Comparison of ENCODE assay signal across 17 mouse cellular contexts in the genomic region with DNA sequence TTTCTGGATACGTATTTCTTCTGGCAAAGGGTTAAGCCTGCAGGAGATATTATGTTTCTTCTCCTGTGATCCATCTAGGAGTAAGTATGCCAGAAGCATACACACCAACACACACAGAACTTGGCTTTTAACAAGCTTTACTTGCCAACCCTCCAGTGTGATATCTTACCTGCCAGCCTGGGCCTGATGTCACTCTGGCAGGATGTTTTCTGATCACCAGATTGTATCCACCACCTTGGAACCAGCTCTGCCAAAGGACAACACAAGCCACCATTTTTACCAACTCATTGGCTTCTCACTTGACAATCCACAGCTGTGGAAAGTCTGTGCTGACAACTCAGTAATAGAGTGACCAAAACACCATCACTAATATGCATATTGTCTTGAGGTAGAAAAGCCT.
A peak's percentile ranks its signal among the peaks of the same experiment; 100 is the strongest.
DNase-seq lines count a peak whose midpoint lies in the region; ATAC-seq and TF ChIP-seq lines count a peak whose summit lies in the region.
"Had no signal": no experiment of that assay in that cellular context is flagged by ENCODE, and none has a peak within 500 bp of the region (broad histone marks: within the 10 kb centered on the region; RNA-seq: fewer than 3 reads in every experiment).

No protein-coding gene starts in this region.

- H3K27me3 ChIP-seq in hindbrain, postnatal 0 days (ENCODE audit: insufficient read depth, low read length) = no peaks in the 10 kb centered on the region
- H3K27me3 ChIP-seq in hindbrain, embryonic 13.5 days = no peaks in the 10 kb centered on the region
- H3K27me3 ChIP-seq: embryonic facial prominence, embryonic 12.5 days; forebrain, embryonic 13.5 days; forebrain, embryonic 15.5 days had no signal

- no peak for ATAC-seq in hindbrain, postnatal 0 days
- ATAC-seq in hindbrain, embryonic 13.5 days (ENCODE audit: low FRiP score) = no peak
- ATAC-seq: forebrain, embryonic 13.5 days; forebrain, embryonic 15.5 days; forebrain, postnatal 0 days had no signal

- no peaks in the 10 kb centered on the region for H3K9me3 ChIP-seq in hindbrain, postnatal 0 days (ENCODE audit: low read length)
- no peaks in the 10 kb centered on the region for H3K9me3 ChIP-seq in hindbrain, embryonic 13.5 days
- H3K9me3 ChIP-seq: embryonic facial prominence, embryonic 10.5 days; embryonic facial prominence, embryonic 12.5 days; forebrain, embryonic 13.5 days; forebrain, embryonic 15.5 days had no signal

- no peak overlapping the region for H3K9ac ChIP-seq in hindbrain, postnatal 0 days (replicated peaks; ENCODE audit: low read length)
- H3K9ac ChIP-seq in hindbrain, embryonic 13.5 days = no peak overlapping the region
- H3K9ac ChIP-seq: embryonic facial prominence, embryonic 12.5 days; forebrain, embryonic 13.5 days; forebrain, embryonic 15.5 days; forebrain, postnatal 0 days had no signal

- no peak overlapping the region for H3K4me3 ChIP-seq in hindbrain, postnatal 0 days (ENCODE audit: low read length)
- H3K4me3 ChIP-seq in hindbrain, embryonic 13.5 days = no peak overlapping the region
- H3K4me3 ChIP-seq: embryonic facial prominence, embryonic 10.5 days; embryonic facial prominence, embryonic 12.5 days; forebrain, embryonic 13.5 days; forebrain, embryonic 15.5 days had no signal

- WGBS in hindbrain, postnatal 0 days = 83% methylated on average over 1 of the region's 1 CpGs
- WGBS in hindbrain, embryonic 13.5 days = 86% methylated on average over 1 of the region's 1 CpGs

- no peak for TF ChIP-seq CTCF in hindbrain, postnatal 0 days (IDR thresholded peaks at IDR 0.05; ENCODE audit: low read depth)
- no peak for TF ChIP-seq CTCF in brain, embryonic 14.5 days (IDR thresholded peaks at IDR 0.05; ENCODE audit: borderline replicate concordance, extremely low read depth, insufficient read depth, insufficient read length)

- DNase-seq in cerebellum, postnatal 14 days = peak; percentile 38 to 58
- DNase-seq in cerebellum, adult 9-10 months = no peak
- DNase-seq in hindbrain, postnatal 0 days (ENCODE audit: low spot score) = peak; percentile 2
- DNase-seq in brain, embryonic 14.5 days (ENCODE audit: low read depth) = peak; percentile 19
- no peak for DNase-seq in thymus, postnatal 10 days (ENCODE audit: low spot score in 2 of 2)
- DNase-seq: adrenal gland, adult 2 months; adrenal gland, postnatal 10 days; adrenal gland, postnatal 25 days; cerebellum, adult 11-12 months; cerebellum, adult 2 months; cerebellum, adult 9-11 months; forebrain, postnatal 0 days had no signal

- no peaks in the 10 kb centered on the region for H3K4me1 ChIP-seq in hindbrain, postnatal 0 days (ENCODE audit: insufficient read depth, low read length)
- no peaks in the 10 kb centered on the region for H3K4me1 ChIP-seq in hindbrain, embryonic 13.5 days (replicated peaks)
- H3K4me1 ChIP-seq: embryonic facial prominence, embryonic 10.5 days; embryonic facial prominence, embryonic 12.5 days; forebrain, embryonic 13.5 days; forebrain, embryonic 15.5 days had no signal

- H3K36me3 ChIP-seq in hindbrain, postnatal 0 days (ENCODE audit: insufficient read depth, low read length) = no peaks in the 10 kb centered on the region
- no peaks in the 10 kb centered on the region for H3K36me3 ChIP-seq in hindbrain, embryonic 13.5 days
- H3K36me3 ChIP-seq: embryonic facial prominence, embryonic 10.5 days; embryonic facial prominence, embryonic 12.5 days; forebrain, embryonic 15.5 days had no signal

- TF ChIP-seq POLR2A in brain, embryonic 14.5 days (IDR thresholded peaks at IDR 0.05; ENCODE audit: borderline replicate concordance, extremely low read depth, insufficient read depth, insufficient read length, poor library complexity, severe bottlenecking) = no peak

- no peak overlapping the region for H3K27ac ChIP-seq in hindbrain, postnatal 0 days
- H3K27ac ChIP-seq in hindbrain, embryonic 13.5 days = no peak overlapping the region
- H3K27ac ChIP-seq: embryonic facial prominence, embryonic 10.5 days; embryonic facial prominence, embryonic 12.5 days; forebrain, embryonic 13.5 days; forebrain, embryonic 15.5 days had no signal

- H3K4me2 ChIP-seq in hindbrain, postnatal 0 days (ENCODE audit: low read depth, low read length) = no peak overlapping the region
- no peak overlapping the region for H3K4me2 ChIP-seq in hindbrain, embryonic 13.5 days
- H3K4me2 ChIP-seq: embryonic facial prominence, embryonic 12.5 days; forebrain, embryonic 13.5 days; forebrain, embryonic 15.5 days had no signal

Comparison
In these comparisons a context has a peak if more than half of its experiments do, and no peak if none do; other contexts are left out.
1. DNase-seq: peak in cerebellum, postnatal 14 days (2 of 2), hindbrain, postnatal 0 days (single experiment) and brain, embryonic 14.5 days (single experiment); none in cerebellum, adult 9-10 months (single experiment) and thymus, postnatal 10 days (0 of 2).